Mouse (Mus musculus) liver, embryonic 14.5 days (tissue): ENCODE measurements around the gene Strn3. TPM values are rescaled to one million over a fixed set of nuclear protein-coding genes. Genes with fewer than 3 reads are reported as not detected.

Experiments used
- ATAC-seq: fragments of 200-750 bp; cut with Nextera tagmentation; 2 replicates; pipeline ENCODE4 v1.8.0; 2017; ENCODE audit warnings: moderate number of reproducible peaks, mild to moderate bottlenecking, moderate library complexity; ENCODE audit not compliant: insufficient read depth
- DNase-seq, 3 experiments: peaks; one replicate each; pipeline ENCODE4 v3.0.0-alpha.2; 2012 to 2013; ENCODE audit warnings: low read depth in 3 of 3, low spot score in 3 of 3
- H3K27ac ChIP-seq: fragments of 300-500 bp; sonication (generic); 2 replicates; pipeline ENCODE4 v1.5.1; 2014; ENCODE audit warnings: moderate library complexity, mild to moderate bottlenecking, control low read depth, inconsistent platforms
- H3K27me3 ChIP-seq: fragments of 300-500 bp; sonication (generic); 2 replicates; pipeline ENCODE4 v1.6.1; 2014; ENCODE audit warnings: mild to moderate bottlenecking, low read length, moderate library complexity; ENCODE audit not compliant: control insufficient read depth, insufficient read depth
- H3K36me3 ChIP-seq: fragments of 300-500 bp; sonication (generic); replicated peaks from 2 replicates; pipeline ENCODE4 v1.6.1; 2014; ENCODE audit warnings: low read depth; ENCODE audit not compliant: control insufficient read depth, insufficient read depth
- H3K4me1 ChIP-seq, 2 experiments: fragments of 200-500 bp in 1 of 2; fragments of 300-500 bp in 1 of 2; sonication (generic) in 1 of 2; replicated peaks; 2 replicates each; pipeline ENCODE4 v1.6.1; 2012 to 2014; ENCODE audit warnings: antibody characterized with exemption in 1 of 2, inconsistent platforms in 1 of 2, low read length in 1 of 2; ENCODE audit not compliant: control insufficient read depth in 2 of 2, insufficient read depth in 2 of 2
- H3K4me2 ChIP-seq: fragments of 300-500 bp; sonication (generic); 2 replicates; pipeline ENCODE4 v1.6.1; 2014; ENCODE audit warnings: low read depth, mild to moderate bottlenecking, control low read depth, moderate library complexity
- H3K4me3 ChIP-seq, 2 experiments: fragments of 200-500 bp in 1 of 2; fragments of 300-500 bp in 1 of 2; sonication (generic) in 1 of 2; 2 replicates each; pipeline ENCODE4 v1.5.1; 2012 to 2014; ENCODE audit warnings: low read depth in 2 of 2, low read length in 2 of 2, mild to moderate bottlenecking in 2 of 2, control low read depth in 1 of 2, inconsistent platforms in 1 of 2, moderate library complexity in 1 of 2; ENCODE audit not compliant: insufficient read depth in 1 of 2
- H3K9ac ChIP-seq: fragments of 300-500 bp; sonication (generic); replicated peaks from 2 replicates; pipeline ENCODE4 v1.6.1; 2014; ENCODE audit warnings: mild to moderate bottlenecking, control low read depth, moderate library complexity
- H3K9me3 ChIP-seq: fragments of 300-500 bp; sonication (generic); 2 replicates; pipeline ENCODE4 v1.6.1; 2016; ENCODE audit warnings: low read length, mixed read lengths; ENCODE audit not compliant: control insufficient read depth
- CTCF ChIP-seq: IDR thresholded peaks from 2 replicates; pipeline ENCODE4 v1.5.1; 2016; ENCODE audit warnings: antibody characterized with exemption, low read depth, control low read depth
- EP300 ChIP-seq: IDR thresholded peaks from 2 replicates; pipeline ENCODE4 v1.6.1; 2016; ENCODE audit warnings: antibody characterized with exemption, low read depth
- WGBS: fragments of 180-500 bp; shearing (Covaris S2); extraction: QIAGEN DNeasy Blood & Tissue Kit; methylation state at CpG from one replicate; pipeline ENCODE4 v1.1.7; 2014; ENCODE audit not compliant: insufficient replicate concordance; 5-methylcytosine and 5-hydroxymethylcytosine counted together
- polyA plus RNA-seq, 2 experiments: library from polyadenylated mRNA; depleted of rRNA in 1 of 2; stranded (reverse) in 1 of 2; unstranded in 1 of 2; fragments of >200 nt; fragmentation: Nextera tagmentation in 1 of 2; extraction: Ambion mirVana in 1 of 2; gene quantifications; 2 replicates each; pipeline versions ENCODE4 v1.2.1 to v1.2.3; 2012 to 2014

The Strn3 gene
- polyA plus RNA-seq, 2 experiments = 14.2 to 14.9 TPM

- Histone ChIP-seq H3K4me2 (no peak overlapping the region), H3K9ac (no peak overlapping the region), H3K36me3 (no peaks in the 10 kb centered on the region; the same call in none of the 2 replicates), H3K4me3 (no peak overlapping the region), H3K27me3 (no peaks in the 10 kb centered on the region), H3K27ac (no peak overlapping the region), H3K9me3 (no peaks in the 10 kb centered on the region), H3K4me1 (no peaks in the 10 kb centered on the region)
- no peak for TF ChIP-seq EP300
- TF ChIP-seq CTCF = no peak
- WGBS = 78% methylated on average over 5 of the region's 5 CpGs
- DNase-seq = no peak
- no peak for ATAC-seq
Measured at GRCm38 (mm10) chr12:51622670-51623365, 68.9 kb downstream of the Strn3 start.

GRCm38 (mm10) chr12:51621161-51621560 is 70.5 kb downstream of the Strn3 start:
- Histone ChIP-seq H3K4me3 (no peak overlapping the region), H3K4me2 (no peak overlapping the region), H3K9ac (no peak overlapping the region), H3K27ac (no peak overlapping the region), H3K9me3 (no peaks in the 10 kb centered on the region), H3K36me3 (peaks cover 3% of the 10 kb centered on the region), H3K4me1 (no peaks in the 10 kb centered on the region), H3K27me3 (no peaks in the 10 kb centered on the region)
- TF ChIP-seq EP300 (no peak), CTCF (no peak)
- whole genome bisulfite sequencing = 65% methylated on average over 5 of the region's 5 CpGs
- DNase-seq = peak in 1 of 3 experiments; percentile 65
- no peak for ATAC-seq

- Histone ChIP-seq H3K4me1 (no peaks in the 10 kb centered on the region), H3K36me3 (peaks cover 5% of the 10 kb centered on the region), H3K4me3 (no peak overlapping the region), H3K27ac (no peak overlapping the region), H3K9ac (no peak overlapping the region), H3K4me2 (no peak overlapping the region), H3K9me3 (no peaks in the 10 kb centered on the region), H3K27me3 (no peaks in the 10 kb centered on the region)
- ATAC-seq = no peak
- TF ChIP-seq EP300 (no peak), CTCF (no peak)
- no peak for DNase-seq
Measured at GRCm38 (mm10) chr12:51620572-51620971, 71.1 kb downstream of the Strn3 start.

- 77% methylated on average over 5 of the region's 5 CpGs for whole genome bisulfite sequencing
- no peak for DNase-seq
Measured at GRCm38 (mm10) chr12:51612361-51612760, 79.3 kb downstream of the Strn3 start.

GRCm38 (mm10) chr12:51606138-51606537 is 85.6 kb downstream of the Strn3 start:
- no peaks in the 10 kb centered on the region for H3K27me3 ChIP-seq
- 68% methylated on average over 4 of the region's 4 CpGs for WGBS
- peaks cover 11% of the 10 kb centered on the region for H3K36me3 ChIP-seq
- H3K9me3 ChIP-seq = no peaks in the 10 kb centered on the region
- ATAC-seq (no peak), DNase-seq (no peak)
- no peak overlapping the region for H3K4me2 ChIP-seq
- H3K4me1 ChIP-seq = no peaks in the 10 kb centered on the region
- H3K4me3 ChIP-seq = no peak overlapping the region
- no peak overlapping the region for H3K27ac ChIP-seq
- no peak overlapping the region for H3K9ac ChIP-seq
- TF ChIP-seq EP300 = no peak
- TF ChIP-seq CTCF = no peak

More at GRCm38 (mm10) chr12:51612361-51612760, 79.3 kb downstream of the Strn3 start:
- H3K9me3 ChIP-seq = no peaks in the 10 kb centered on the region
- no peak for TF ChIP-seq EP300
- no peak for TF ChIP-seq CTCF
- H3K9ac ChIP-seq = no peak overlapping the region
- H3K4me3 ChIP-seq = no peak overlapping the region
- ATAC-seq = no peak
- H3K27ac ChIP-seq = no peak overlapping the region
- H3K4me2 ChIP-seq = no peak overlapping the region
- H3K27me3 ChIP-seq = no peaks in the 10 kb centered on the region
- no peaks in the 10 kb centered on the region for H3K4me1 ChIP-seq
- peaks cover 26% of the 10 kb centered on the region for H3K36me3 ChIP-seq
